Mouse (Mus musculus) stomach, embryonic 15.5 days (tissue): ENCODE measurements at regions not wholly inside any gene's neighbourhood (a gene's known extent, or its start where the extent isn't known, plus 50 kb on each side); places are given as distances from the start of the nearest gene placed in this dataset.

Experiments
- ATAC-seq: fragments of 200-750 bp; cut with Nextera tagmentation; 2 replicates; pipeline ENCODE4 v1.8.0; 2017; ENCODE audit warnings: low read depth, moderate number of reproducible peaks, moderate TSS enrichment; ENCODE audit not compliant: insufficient read depth, low FRiP score
- H3K27ac ChIP-seq: fragments of 300-500 bp; sonication (generic); 2 replicates; pipeline ENCODE4 v1.5.1; 2015; ENCODE audit warnings: mild to moderate bottlenecking, inconsistent platforms
- H3K27me3 ChIP-seq: fragments of 300-500 bp; sonication (generic); replicated peaks from 2 replicates; pipeline ENCODE4 v1.6.1; 2015; ENCODE audit warnings: inconsistent platforms
- H3K36me3 ChIP-seq: fragments of 300-500 bp; sonication (generic); 2 replicates; pipeline ENCODE4 v1.6.1; 2015; ENCODE audit warnings: inconsistent platforms
- H3K4me1 ChIP-seq: fragments of 300-500 bp; sonication (generic); 2 replicates; pipeline ENCODE4 v1.6.1; 2015; ENCODE audit warnings: inconsistent platforms
- H3K4me2 ChIP-seq: fragments of 300-500 bp; sonication (generic); 2 replicates; pipeline ENCODE4 v1.6.1; 2015; ENCODE audit warnings: mild to moderate bottlenecking, inconsistent platforms
- H3K4me3 ChIP-seq: fragments of 300-500 bp; sonication (generic); replicated peaks from 2 replicates; pipeline ENCODE4 v1.5.1; 2015; ENCODE audit warnings: inconsistent platforms
- H3K9ac ChIP-seq: fragments of 300-500 bp; sonication (generic); 2 replicates; pipeline ENCODE4 v1.6.1; 2015; ENCODE audit warnings: inconsistent platforms
- H3K9me3 ChIP-seq: fragments of 300-500 bp; sonication (generic); 2 replicates; pipeline ENCODE4 v1.6.1; 2016; ENCODE audit warnings: inconsistent platforms
- WGBS: fragments of 180-500 bp; shearing (Covaris S2); methylation state at CpG from one replicate; pipeline ENCODE4 v1.1.7; 2015; 5-methylcytosine and 5-hydroxymethylcytosine counted together

GRCm38 (mm10) chr15:59804821-59805220 is 211.6 kb downstream of the 4933412E24Rik start:
- H3K4me3 ChIP-seq: no peak overlapping the region
- no peaks in the 10 kb centered on the region for H3K4me1 ChIP-seq
- ATAC-seq: no peak
- H3K9ac ChIP-seq: no peak overlapping the region
- no peak overlapping the region for H3K27ac ChIP-seq
- no peaks in the 10 kb centered on the region for H3K27me3 ChIP-seq
- no peaks in the 10 kb centered on the region for H3K9me3 ChIP-seq
- 85% methylated on average over 2 of the region's 2 CpGs for WGBS
- no peak overlapping the region for H3K4me2 ChIP-seq
- H3K36me3 ChIP-seq: no peaks in the 10 kb centered on the region

GRCm38 (mm10) chr15:59804394-59804793 is 212.0 kb downstream of the 4933412E24Rik start:
- Histone ChIP-seq H3K4me1 (no peaks in the 10 kb centered on the region), H3K27ac (no peak overlapping the region), H3K4me2 (no peak overlapping the region), H3K27me3 (no peaks in the 10 kb centered on the region), H3K9ac (no peak overlapping the region), H3K9me3 (no peaks in the 10 kb centered on the region), H3K4me3 (no peak overlapping the region), H3K36me3 (no peaks in the 10 kb centered on the region)
- 86% methylated on average over 7 of the region's 7 CpGs for WGBS
- ATAC-seq: no peak

- Histone ChIP-seq H3K4me1 (no peaks in the 10 kb centered on the region), H3K27me3 (no peaks in the 10 kb centered on the region), H3K4me2 (no peak overlapping the region), H3K27ac (no peak overlapping the region), H3K9ac (no peak overlapping the region), H3K4me3 (no peak overlapping the region), H3K9me3 (no peaks in the 10 kb centered on the region), H3K36me3 (no peaks in the 10 kb centered on the region)
- WGBS: 86% methylated on average over 7 of the region's 7 CpGs
- no peak for ATAC-seq
Observed at GRCm38 (mm10) chr15:59802276-59802675, 214.1 kb downstream of the 4933412E24Rik start.

GRCm38 (mm10) chr15:59799124-59799815 is 217.1 kb downstream of the 4933412E24Rik start:
- Histone ChIP-seq H3K27me3 (no peaks in the 10 kb centered on the region), H3K9ac (no peak overlapping the region), H3K4me3 (no peak overlapping the region), H3K4me1 (no peaks in the 10 kb centered on the region), H3K4me2 (no peak overlapping the region), H3K27ac (no peak overlapping the region), H3K9me3 (no peaks in the 10 kb centered on the region), H3K36me3 (no peaks in the 10 kb centered on the region)
- WGBS: 89% methylated on average over 3 of the region's 3 CpGs
- no peak for ATAC-seq

- Histone ChIP-seq H3K4me3 (no peak overlapping the region), H3K9ac (no peak overlapping the region), H3K9me3 (no peaks in the 10 kb centered on the region), H3K36me3 (no peaks in the 10 kb centered on the region), H3K4me2 (no peak overlapping the region), H3K27me3 (no peaks in the 10 kb centered on the region), H3K27ac (no peak overlapping the region), H3K4me1 (no peaks in the 10 kb centered on the region)
- no peak for ATAC-seq
Observed at GRCm38 (mm10) chr15:59798486-59798885, 217.9 kb downstream of the 4933412E24Rik start.

GRCm38 (mm10) chr15:59795717-59796116 is 220.7 kb downstream of the 4933412E24Rik start:
- 67% methylated on average over 5 of the region's 5 CpGs for WGBS
- Histone ChIP-seq H3K27ac (no peak overlapping the region), H3K27me3 (no peaks in the 10 kb centered on the region), H3K9me3 (no peaks in the 10 kb centered on the region), H3K4me3 (no peak overlapping the region), H3K4me1 (no peaks in the 10 kb centered on the region), H3K9ac (no peak overlapping the region), H3K4me2 (no peak overlapping the region), H3K36me3 (no peaks in the 10 kb centered on the region)
- no peak for ATAC-seq

DNA sequence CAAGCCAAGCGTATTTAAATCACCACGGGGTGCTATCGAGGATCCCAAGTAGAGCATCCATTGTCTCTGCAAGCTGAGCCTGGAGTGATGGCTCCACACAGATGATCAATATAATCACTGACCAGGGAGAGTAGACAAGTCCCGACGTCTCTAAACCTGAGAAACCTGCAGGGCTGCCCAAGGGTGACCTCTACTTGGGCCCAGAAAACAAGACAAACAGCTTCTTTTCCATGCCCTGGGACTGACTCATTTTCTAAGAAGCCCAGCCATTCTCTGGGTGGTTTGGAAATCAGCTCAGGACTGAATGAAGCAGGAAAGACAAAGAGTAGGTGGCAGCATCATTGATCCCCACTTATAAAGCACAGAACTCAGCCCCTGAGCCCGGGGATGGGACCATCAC is 221.5 kb downstream of the 4933412E24Rik start:
- 86% methylated on average over 6 of the region's 6 CpGs for WGBS
- Histone ChIP-seq H3K36me3 (no peaks in the 10 kb centered on the region), H3K4me3 (no peak overlapping the region), H3K27ac (no peak overlapping the region), H3K4me2 (no peak overlapping the region), H3K27me3 (no peaks in the 10 kb centered on the region), H3K9me3 (no peaks in the 10 kb centered on the region), H3K4me1 (no peaks in the 10 kb centered on the region), H3K9ac (no peak overlapping the region)
- no peak for ATAC-seq

GRCm38 (mm10) chr15:59786706-59787425 is 229.5 kb downstream of the 4933412E24Rik start:
- Histone ChIP-seq H3K36me3 (no peaks in the 10 kb centered on the region), H3K4me2 (no peak overlapping the region), H3K4me3 (no peak overlapping the region), H3K4me1 (peaks cover 8% of the 10 kb centered on the region), H3K9ac (no peak overlapping the region), H3K27ac (no peak overlapping the region), H3K27me3 (no peaks in the 10 kb centered on the region), H3K9me3 (no peaks in the 10 kb centered on the region)
- ATAC-seq: peak; percentile 72; the same call in 1 of the 2 replicates
- 75% methylated on average over 4 of the region's 4 CpGs for WGBS

DNA sequence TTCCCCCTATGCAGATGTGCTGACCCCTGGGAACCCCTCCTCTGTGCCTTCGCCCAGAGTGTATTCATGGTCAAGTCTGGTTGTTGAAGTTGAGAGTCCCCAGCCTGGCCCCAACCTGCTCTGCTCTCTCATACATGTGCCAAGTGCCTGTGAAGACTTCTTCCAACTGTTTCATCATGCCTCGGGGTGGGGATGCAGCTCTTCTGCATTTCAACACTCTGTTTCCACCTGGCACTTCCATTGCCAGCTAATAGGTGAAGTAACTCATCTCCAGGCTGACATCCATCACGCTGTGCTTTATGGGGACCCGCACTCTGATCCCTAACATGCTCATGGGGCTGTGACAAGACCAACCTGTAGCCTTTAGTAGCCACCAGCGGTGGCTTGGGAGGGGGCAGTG is 230.4 kb downstream of the 4933412E24Rik start:
- H3K36me3 ChIP-seq: no peaks in the 10 kb centered on the region
- H3K4me3 ChIP-seq: no peak overlapping the region
- WGBS: 83% methylated on average over 5 of the region's 5 CpGs
- H3K27me3 ChIP-seq: no peaks in the 10 kb centered on the region
- no peak for ATAC-seq
- H3K27ac ChIP-seq: no peak overlapping the region
- no peaks in the 10 kb centered on the region for H3K9me3 ChIP-seq
- peaks cover 8% of the 10 kb centered on the region for H3K4me1 ChIP-seq
- no peak overlapping the region for H3K4me2 ChIP-seq
- H3K9ac ChIP-seq: no peak overlapping the region

DNA sequence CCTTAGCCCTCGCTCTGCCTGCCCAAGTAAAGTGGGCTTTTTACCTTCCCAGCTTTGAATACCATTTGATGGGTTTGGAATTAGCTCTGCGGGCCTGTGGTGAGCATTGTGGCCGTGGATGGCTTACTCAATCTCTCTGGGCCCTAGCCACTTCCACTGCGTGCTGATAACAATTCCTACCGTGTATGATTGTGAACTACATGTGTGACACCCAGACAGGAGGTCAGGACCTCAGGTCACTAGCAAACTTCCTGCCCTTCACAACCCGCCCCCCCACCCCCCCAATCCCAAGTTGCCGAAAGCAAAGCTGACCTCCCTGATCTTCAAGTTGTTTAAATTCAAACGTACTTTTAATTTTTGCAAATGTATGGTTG is 231.9 kb downstream of the 4933412E24Rik start:
- WGBS: 54% methylated on average over 8 of the region's 8 CpGs
- peaks cover 8% of the 10 kb centered on the region for H3K4me1 ChIP-seq
- no peak overlapping the region for H3K4me2 ChIP-seq
- peak overlapping the region; percentile 51; the same call in 1 of the 2 replicates for H3K27ac ChIP-seq
- no peak overlapping the region for H3K4me3 ChIP-seq
- H3K27me3 ChIP-seq: no peaks in the 10 kb centered on the region
- ATAC-seq: no peak
- no peaks in the 10 kb centered on the region for H3K36me3 ChIP-seq
- H3K9ac ChIP-seq: no peak overlapping the region
- H3K9me3 ChIP-seq: no peaks in the 10 kb centered on the region

- Histone ChIP-seq H3K9ac (no peak overlapping the region), H3K9me3 (no peaks in the 10 kb centered on the region), H3K27me3 (no peaks in the 10 kb centered on the region), H3K27ac (peak overlapping the region; percentile 51; the same call in 1 of the 2 replicates), H3K4me1 (peaks cover 8% of the 10 kb centered on the region), H3K36me3 (no peaks in the 10 kb centered on the region), H3K4me3 (no peak overlapping the region), H3K4me2 (peak overlapping the region; percentile 29)
- ATAC-seq: no peak
- WGBS: 13% methylated on average over 22 of the region's 22 CpGs
Observed at GRCm38 (mm10) chr15:59783782-59784555, 232.4 kb downstream of the 4933412E24Rik start.

- Histone ChIP-seq H3K4me3 (no peak overlapping the region), H3K36me3 (no peaks in the 10 kb centered on the region), H3K4me2 (peak overlapping the region; percentile 29; the same call in 1 of the 2 replicates), H3K4me1 (peaks cover 8% of the 10 kb centered on the region), H3K9ac (no peak overlapping the region), H3K9me3 (no peaks in the 10 kb centered on the region), H3K27me3 (no peaks in the 10 kb centered on the region), H3K27ac (no peak overlapping the region)
- 5% methylated on average over 6 of the region's 6 CpGs for WGBS
- ATAC-seq: no peak
Observed at GRCm38 (mm10) chr15:59783393-59783781, 233.0 kb downstream of the 4933412E24Rik start.
